Mouse (Mus musculus) cerebellum, adult 2 months (tissue): ENCODE measurements around the gene Olfr373.

ENCODE experiments used
- CTCF ChIP-seq: fragments of 200-500 bp; IDR thresholded peaks from 2 replicates; pipeline ENCODE4 v1.5.1; 2011; ENCODE audit warnings: low read depth, mild to moderate bottlenecking, control low read depth, low read length, moderate library complexity, borderline replicate concordance; ENCODE audit not compliant: insufficient read depth
- POLR2A ChIP-seq: fragments of 200-500 bp; IDR thresholded peaks from 2 replicates; pipeline ENCODE4 v1.6.1; 2011; ENCODE audit warnings: low read length, control low read depth, borderline replicate concordance; ENCODE audit not compliant: insufficient read depth

DNA sequence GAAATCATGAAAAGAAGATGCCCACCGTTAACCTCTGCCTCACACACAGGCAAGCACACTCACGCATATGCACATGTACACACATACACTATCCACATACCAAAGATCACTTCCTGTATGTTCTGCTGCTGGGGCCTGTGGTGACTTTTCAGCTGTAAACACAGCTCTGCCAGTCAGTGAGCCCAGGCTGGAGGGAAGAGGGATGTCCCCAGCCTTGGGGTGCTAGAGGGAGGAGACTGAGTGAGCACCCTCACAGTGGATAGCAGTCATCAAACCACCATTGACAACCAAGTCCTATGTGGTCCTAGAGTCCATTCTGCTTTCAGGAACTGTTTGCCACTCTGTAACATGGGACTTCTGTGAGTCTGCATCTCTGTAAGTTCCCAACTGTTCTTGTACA lies 48.9 kb downstream of the Olfr373 start:
- TF ChIP-seq POLR2A (no peak), CTCF (no peak)
